Mouse (Mus musculus) adrenal gland, postnatal 36 days (tissue): ENCODE data around the gene Blvra. TPM values are rescaled to one million over a fixed set of nuclear protein-coding genes. Genes with fewer than 3 reads are reported as not detected.

Source experiments
- DNase-seq, 2 experiments: peaks; one replicate each; pipeline ENCODE4 v3.0.0; 2021; ENCODE audit warnings: mixed read lengths in 1 of 2
- microRNA-seq: library from miRNA; unstranded; fragments of <30 nt; microRNA quantifications from one replicate; pipeline ENCODE4 v1.2.0, GENCODE M21; 2021
- total RNA-seq, 2 experiments: library from RNA; stranded (reverse); gene quantifications; 2 replicates each; pipeline ENCODE4 v1.2.3; 2021

Gene Blvra
- total RNA-seq, 2 experiments from 2014 or later: 24.3 to 33.8 TPM

- DNase-seq: peak; percentile 30 to 60
Observed at GRCm38 (mm10) chr2:127136979-127137378, 66.5 kb downstream of the Blvra start.

- no peak for DNase-seq
Observed at GRCm38 (mm10) chr2:127137838-127138420, 67.5 kb downstream of the Blvra start.

- DNase-seq: no peak
Observed at GRCm38 (mm10) chr2:127138449-127138848, 68.0 kb downstream of the Blvra start.

- no peak for DNase-seq
Observed at GRCm38 (mm10) chr2:127139094-127139493, 68.6 kb downstream of the Blvra start.

- DNase-seq: no peak
Observed at GRCm38 (mm10) chr2:127139605-127140004, 69.1 kb downstream of the Blvra start.

GRCm38 (mm10) chr2:127140011-127140410 is 69.5 kb downstream of the Blvra start:
- DNase-seq: no peak

- no peak for DNase-seq
Observed at GRCm38 (mm10) chr2:127142031-127142430, 71.6 kb downstream of the Blvra start.

GRCm38 (mm10) chr2:127142577-127143157 is 72.2 kb downstream of the Blvra start:
- DNase-seq: peak in 1 of 2 experiments; percentile 10

GRCm38 (mm10) chr2:127143158-127144063 is 72.9 kb downstream of the Blvra start, which contains the start of gene Itpripl1:
Gene Itpripl1 (minus strand): TSS chr2:127143442.
- peak; percentile 87 to 92 for DNase-seq

- DNase-seq: no peak
Observed at GRCm38 (mm10) chr2:127145699-127146098, 75.2 kb downstream of the Blvra start.

Small RNA genes within 50 kb of the gene (microRNA-seq; reads per million reads assigned to microRNA genes)
- not detected for gene Gm24081

Other genes with a start within 250 kb of the Blvra start
- gene Trpm7, start 194.4 kb upstream of the Blvra start, total RNA-seq: 10 to 100 TPM; 42.1 to 43.6 TPM
- 10 to 100 TPM; 91.4 to 95.3 TPM for gene Sppl2a, start 137.4 kb upstream of the Blvra start, total RNA-seq
- 10 to 100 TPM; 11.1 to 11.6 TPM for gene Ap4e1, start 61.9 kb upstream of the Blvra start, total RNA-seq
- 1 to 10 TPM; 3.9 to 4.3 TPM for gene Ncaph, start 63.3 kb downstream of the Blvra start, total RNA-seq
- gene Itpripl1, start 72.8 kb downstream of the Blvra start, total RNA-seq: 1 to 10 TPM; 6.1 to 6.7 TPM
- 1 to 10 TPM; 1.4 to 1.7 TPM for gene 1810024B03Rik, start 137.6 kb downstream of the Blvra start, total RNA-seq
- gene Snrnp200, start 137.7 kb downstream of the Blvra start, total RNA-seq: 10 to 100 TPM; 74.0 to 76.0 TPM
- 100 to 1,000 TPM; 113 to 147 TPM for gene Ciao1, start 177.2 kb downstream of the Blvra start, total RNA-seq
- 10 to 100 TPM; 69.4 to 93.4 TPM for gene Tmem127, start 177.2 kb downstream of the Blvra start, total RNA-seq
- 100 to 1,000 TPM; 104 to 112 TPM for gene Stard7, start 199.6 kb downstream of the Blvra start, total RNA-seq